Mouse (Mus musculus) macrophage (primary cell): Measurements from ENCODE around the gene Acaa1a. TPM values are rescaled to one million over a fixed set of nuclear protein-coding genes. Genes with fewer than 3 reads are reported as not detected.

ENCODE experiments used
- H3K27ac ChIP-seq: fragments of 350-480 bp; formaldehyde crosslinking; 2 replicates; pipeline ENCODE4 v1.9.0; 2021
- H3K36me3 ChIP-seq: fragments of 350-480 bp; formaldehyde crosslinking; 2 replicates; pipeline ENCODE4 v1.9.0; 2021; ENCODE audit errors: inconsistent target
- H3K4me3 ChIP-seq: fragments of 350-480 bp; formaldehyde crosslinking; 2 replicates; pipeline ENCODE4 v1.9.0; 2021; ENCODE audit errors: inconsistent target
- H3K79me2 ChIP-seq: fragments of 350-480 bp; formaldehyde crosslinking; 2 replicates; pipeline ENCODE4 v1.9.0; 2021; ENCODE audit errors: inconsistent target
- WGBS: methylation state at CpG from one replicate; pipeline ENCODE4 v1.1.7; 2026; ENCODE audit warnings: inconsistent platforms; ENCODE audit not compliant: missing documents; 5-methylcytosine and 5-hydroxymethylcytosine counted together
- polyA plus RNA-seq: library from polyadenylated mRNA; stranded (reverse); fragments of 250-400 nt; gene quantifications from 3 replicates; pipeline ENCODE4 v1.2.4, GENCODE M21; 2018; ENCODE audit warnings: inconsistent platforms

Acaa1a gene
- polyA plus RNA-seq, 1 experiment from 2014 or later = 27.8 TPM

- no peaks in the 10 kb centered on the region for H3K79me2 ChIP-seq
- H3K4me3 ChIP-seq = no peak overlapping the region
- H3K27ac ChIP-seq = no peak overlapping the region
- no peaks in the 10 kb centered on the region for H3K36me3 ChIP-seq
- WGBS = 89% methylated on average over 6 of the region's 6 CpGs
Observed at GRCm38 (mm10) chr9:119382603-119383002, 43.1 kb downstream of the Acaa1a start.

DNA sequence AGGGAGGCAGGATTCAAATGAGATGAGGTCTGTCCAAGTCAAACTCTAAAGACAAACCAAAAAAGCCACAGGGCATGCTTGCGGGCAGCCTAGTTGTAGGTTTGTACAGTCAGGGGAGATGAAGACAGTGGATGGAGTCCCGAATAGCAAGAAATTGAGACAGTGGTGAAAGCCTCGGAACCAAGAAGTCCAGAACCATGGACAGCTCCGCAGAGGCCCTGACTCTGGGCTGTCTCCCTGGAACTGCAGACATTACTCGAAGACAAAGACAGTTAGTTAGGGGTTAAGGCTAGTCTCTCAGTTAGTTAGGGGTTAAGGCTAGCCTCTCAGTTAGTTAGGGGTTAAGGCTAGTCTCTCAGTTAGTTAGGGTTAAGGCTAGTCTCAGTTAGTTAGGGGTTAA, 49.5 kb downstream of the Acaa1a start:
- H3K36me3 ChIP-seq = no peaks in the 10 kb centered on the region
- H3K79me2 ChIP-seq = no peaks in the 10 kb centered on the region
- no peak overlapping the region for H3K27ac ChIP-seq
- H3K4me3 ChIP-seq = no peak overlapping the region
- 67% methylated on average over 5 of the region's 5 CpGs for WGBS

DNA sequence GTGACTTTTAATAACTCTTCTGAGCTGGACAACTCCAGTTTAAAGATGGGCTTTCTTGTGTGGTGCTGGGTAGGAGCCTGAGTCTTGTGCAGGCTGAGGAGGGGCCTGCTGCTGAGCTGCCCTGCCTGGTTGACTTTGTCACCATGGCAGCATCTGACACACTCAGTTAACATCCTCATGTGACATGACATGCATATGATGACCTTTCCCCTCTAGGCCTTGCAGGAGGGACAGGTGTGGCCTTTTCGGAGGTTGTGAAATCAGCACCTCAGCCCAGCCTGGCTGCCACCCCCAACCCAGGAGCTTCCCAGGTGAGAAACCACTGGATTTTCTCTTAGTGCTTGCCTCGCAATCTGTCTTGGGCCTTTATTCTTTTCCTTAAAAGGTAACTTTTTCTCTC, 50.7 kb downstream of the Acaa1a start:
- H3K79me2 ChIP-seq = no peaks in the 10 kb centered on the region
- no peak overlapping the region for H3K27ac ChIP-seq
- 92% methylated on average over 2 of the region's 2 CpGs for WGBS
- H3K4me3 ChIP-seq = no peak overlapping the region
- no peaks in the 10 kb centered on the region for H3K36me3 ChIP-seq

GRCm38 (mm10) chr9:119394808-119395207, 55.3 kb downstream of the Acaa1a start:
- no peak overlapping the region for H3K4me3 ChIP-seq
- no peaks in the 10 kb centered on the region for H3K79me2 ChIP-seq
- WGBS = 91% methylated on average over 1 of the region's 1 CpGs
- no peaks in the 10 kb centered on the region for H3K36me3 ChIP-seq
- no peak overlapping the region for H3K27ac ChIP-seq

Other genes starting within 250 kb of the Acaa1a start
- gene Plcd1, start 246.2 kb upstream of the Acaa1a start, polyA plus RNA-seq = 0.42 to 0.81 TPM (median 0.52 TPM) in 3 replicates
- 0.06 to 0.12 TPM (median 0.10 TPM) in 3 replicates for gene Dlec1, start 237.2 kb upstream of the Acaa1a start, polyA plus RNA-seq
- gene Acaa1b, start 182.6 kb upstream of the Acaa1a start, polyA plus RNA-seq = not detected in 3 replicates
- not detected in 3 replicates for gene Gm47289, start 180.5 kb upstream of the Acaa1a start, polyA plus RNA-seq
- gene Slc22a13, start 130.6 kb upstream of the Acaa1a start, polyA plus RNA-seq = not detected in 3 replicates
- 16.4 to 22.2 TPM (median 20.9 TPM) in 3 replicates for gene Oxsr1, start 17.2 kb upstream of the Acaa1a start, polyA plus RNA-seq
- gene Myd88, start 1.7 kb downstream of the Acaa1a start, polyA plus RNA-seq = 43.1 to 84.4 TPM (median 77.6 TPM) in 3 replicates
- 3.0 to 5.5 TPM (median 3.1 TPM) in 3 replicates for gene Xylb, start 17.7 kb downstream of the Acaa1a start, polyA plus RNA-seq
- gene Slc22a14, start 25.9 kb downstream of the Acaa1a start, polyA plus RNA-seq = not detected in 3 replicates
- 0.65 to 1.7 TPM (median 0.74 TPM) in 3 replicates for gene Acvr2b, start 62.4 kb downstream of the Acaa1a start, polyA plus RNA-seq
- gene Exog, start 105.3 kb downstream of the Acaa1a start, polyA plus RNA-seq = 2.6 to 6.0 TPM (median 4.0 TPM) in 3 replicates
- gene Scn5a, start 239.3 kb downstream of the Acaa1a start, polyA plus RNA-seq = not detected in 3 replicates